Mouse (Mus musculus): ENCODE results near the gene Il1rap.

DNA sequence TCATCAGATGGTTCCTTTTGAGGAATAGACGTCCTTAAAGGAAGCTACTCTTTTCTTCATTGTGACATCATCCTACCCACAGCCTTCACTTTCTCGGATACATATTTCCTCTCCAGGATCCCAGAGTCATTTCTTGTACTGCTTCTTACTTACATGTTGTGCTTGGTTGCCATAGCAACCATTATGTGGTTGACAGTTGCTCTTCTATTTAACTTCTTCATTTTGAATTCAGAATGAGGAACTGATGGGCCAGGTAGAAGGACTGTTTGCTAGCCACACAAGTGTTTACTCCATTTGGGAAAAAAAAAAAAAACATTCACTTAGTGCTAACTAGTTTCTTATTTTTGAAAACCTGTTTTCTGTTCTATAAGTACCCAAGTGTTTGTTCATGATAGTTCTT, 108.3 kb downstream of the Il1rap start:
- TF ChIP-seq POLR2A (IDR thresholded peaks at IDR 0.05; ENCODE audit: insufficient read depth, low read depth, low read length) (no peak), CTCF (IDR thresholded peaks at IDR 0.05; ENCODE audit: insufficient read depth, low read depth, low read length) (no peak)

Data from olfactory bulb, adult 2 months (tissue).